Mouse (Mus musculus): ENCODE data around the gene Pop7. TPM values are rescaled to one million over a fixed set of nuclear protein-coding genes. Genes with fewer than 3 reads are reported as not detected.

Gene Pop7
- polyA plus RNA-seq, 1 experiment, result 70.0 TPM

- Histone ChIP-seq H3K4me3 (replicated peaks) (no peak overlapping the region), H3K27me3 (replicated peaks) (peaks cover 56% of the 10 kb centered on the region), H3K4me1 (no peaks in the 10 kb centered on the region), H3K9me3 (no peaks in the 10 kb centered on the region), H3K36me3 (replicated peaks; ENCODE audit: low read length) (no peaks in the 10 kb centered on the region)
- TF ChIP-seq FLI1 (IDR thresholded peaks at IDR 0.05; ENCODE audit: low read length), result no peak
- no peak for TF ChIP-seq GATA1 (IDR thresholded peaks at IDR 0.05; ENCODE audit: borderline replicate concordance, low read length)
Observed at GRCm38 (mm10) chr5:137481138-137481537, 21.2 kb downstream of the Pop7 start.

- Histone ChIP-seq H3K36me3 (replicated peaks; ENCODE audit: low read length) (no peaks in the 10 kb centered on the region), H3K4me1 (no peaks in the 10 kb centered on the region), H3K27me3 (replicated peaks) (peaks cover 49% of the 10 kb centered on the region), H3K9me3 (no peaks in the 10 kb centered on the region), H3K4me3 (replicated peaks) (no peak within 1 kb of the TSS)
- TF ChIP-seq FLI1 (IDR thresholded peaks at IDR 0.05; ENCODE audit: low read length), result no peak
- TF ChIP-seq GATA1 (IDR thresholded peaks at IDR 0.05; ENCODE audit: borderline replicate concordance, low read length), result no peak
Observed at GRCm38 (mm10) chr5:137476964-137477363, 25.4 kb downstream of the Pop7 start, which contains the start of gene Zan. Gene Zan, minus strand, starts transcription at chr5:137477064.

- no peaks in the 10 kb centered on the region for H3K9me3 ChIP-seq
- peaks cover 58% of the 10 kb centered on the region for H3K27me3 ChIP-seq (replicated peaks)
- TF ChIP-seq FLI1 (IDR thresholded peaks at IDR 0.05; ENCODE audit: low read length), result no peak
- no peak for TF ChIP-seq GATA1 (IDR thresholded peaks at IDR 0.05; ENCODE audit: borderline replicate concordance, low read length)
- no peaks in the 10 kb centered on the region for H3K36me3 ChIP-seq (replicated peaks; ENCODE audit: low read length)
- no peak overlapping the region for H3K4me3 ChIP-seq (replicated peaks)
- peaks cover 6% of the 10 kb centered on the region; the same call in 1 of the 2 replicates for H3K4me1 ChIP-seq
Observed at GRCm38 (mm10) chr5:137474351-137474750, 28.0 kb downstream of the Pop7 start.

- H3K4me1 ChIP-seq, result peaks cover 6% of the 10 kb centered on the region; the same call in 1 of the 2 replicates
Observed at GRCm38 (mm10) chr5:137472252-137472904, 29.9 kb downstream of the Pop7 start.

GRCm38 (mm10) chr5:137466946-137467345, 35.4 kb downstream of the Pop7 start:
- TF ChIP-seq FLI1 (IDR thresholded peaks at IDR 0.05; ENCODE audit: low read length), result no peak
- TF ChIP-seq GATA1 (IDR thresholded peaks at IDR 0.05; ENCODE audit: borderline replicate concordance, low read length), result no peak
- Histone ChIP-seq H3K4me1 (peaks cover 6% of the 10 kb centered on the region; the same call in 1 of the 2 replicates), H3K27me3 (replicated peaks) (peaks cover 47% of the 10 kb centered on the region), H3K36me3 (replicated peaks; ENCODE audit: low read length) (no peaks in the 10 kb centered on the region), H3K4me3 (replicated peaks) (no peak overlapping the region), H3K9me3 (peaks cover 10% of the 10 kb centered on the region)

More at GRCm38 (mm10) chr5:137472252-137472904, 29.9 kb downstream of the Pop7 start:
- TF ChIP-seq GATA1 (IDR thresholded peaks at IDR 0.05; ENCODE audit: borderline replicate concordance, low read length) (no peak), FLI1 (IDR thresholded peaks at IDR 0.05; ENCODE audit: low read length) (no peak)
- Histone ChIP-seq H3K9me3 (no peaks in the 10 kb centered on the region), H3K4me3 (replicated peaks) (no peak overlapping the region), H3K27me3 (replicated peaks) (peaks cover 59% of the 10 kb centered on the region), H3K36me3 (replicated peaks; ENCODE audit: low read length) (no peaks in the 10 kb centered on the region)

- peaks cover 10% of the 10 kb centered on the region for H3K9me3 ChIP-seq
- no peaks in the 10 kb centered on the region for H3K36me3 ChIP-seq (replicated peaks; ENCODE audit: low read length)
- TF ChIP-seq GATA1 (IDR thresholded peaks at IDR 0.05; ENCODE audit: borderline replicate concordance, low read length), result no peak
- TF ChIP-seq FLI1 (IDR thresholded peaks at IDR 0.05; ENCODE audit: low read length), result no peak
- H3K4me1 ChIP-seq, result no peaks in the 10 kb centered on the region
- no peak overlapping the region for H3K4me3 ChIP-seq (replicated peaks)
- peaks cover 40% of the 10 kb centered on the region for H3K27me3 ChIP-seq (replicated peaks)
Observed at GRCm38 (mm10) chr5:137465049-137465448, 37.3 kb downstream of the Pop7 start.

GRCm38 (mm10) chr5:137455866-137456591, 46.3 kb downstream of the Pop7 start:
- H3K4me1 ChIP-seq, result no peaks in the 10 kb centered on the region
- H3K27me3 ChIP-seq (replicated peaks), result peaks cover 38% of the 10 kb centered on the region
- H3K36me3 ChIP-seq (replicated peaks; ENCODE audit: low read length), result no peaks in the 10 kb centered on the region
- TF ChIP-seq FLI1 (IDR thresholded peaks at IDR 0.05; ENCODE audit: low read length), result no peak
- H3K4me3 ChIP-seq (replicated peaks), result no peak overlapping the region
- H3K9me3 ChIP-seq, result 0 out of 2 replicates have a peak, but pooled peaks cover 3% of the 10 kb centered on the region

- no peak overlapping the region for H3K4me3 ChIP-seq (replicated peaks)
- no peaks in the 10 kb centered on the region for H3K4me1 ChIP-seq
- no peaks in the 10 kb centered on the region for H3K36me3 ChIP-seq (replicated peaks; ENCODE audit: low read length)
- H3K9me3 ChIP-seq, result 0 out of 2 replicates have a peak, but pooled peaks cover 3% of the 10 kb centered on the region
- TF ChIP-seq FLI1 (IDR thresholded peaks at IDR 0.05; ENCODE audit: low read length) (no peak), GATA1 (IDR thresholded peaks at IDR 0.05; ENCODE audit: borderline replicate concordance, low read length) (no peak)
- peaks cover 39% of the 10 kb centered on the region for H3K27me3 ChIP-seq (replicated peaks)
Observed at GRCm38 (mm10) chr5:137455206-137455605, 47.1 kb downstream of the Pop7 start.

Other genes with a start within 250 kb of the Pop7 start
- gene Ache, start 215.0 kb downstream of the Pop7 start, polyA plus RNA-seq (2012; ENCODE audit: insufficient read depth, low replicate concordance), result 206 and 642 TPM in 2 replicates
- 278 and 294 TPM in 2 replicates for gene Ufsp1, start 207.9 kb downstream of the Pop7 start, polyA plus RNA-seq (2012; ENCODE audit: insufficient read depth, low replicate concordance)
- 163 and 271 TPM in 2 replicates for gene Srrt, start 194.8 kb downstream of the Pop7 start, polyA plus RNA-seq (2012; ENCODE audit: insufficient read depth, low replicate concordance)
- 35.0 and 68.0 TPM in 2 replicates for gene Trip6, start 188.1 kb downstream of the Pop7 start, polyA plus RNA-seq (2012; ENCODE audit: insufficient read depth, low replicate concordance)
- 2.5 and 6.4 TPM in 2 replicates for gene Slc12a9, start 168.9 kb downstream of the Pop7 start, polyA plus RNA-seq (2012; ENCODE audit: insufficient read depth, low replicate concordance)
- gene Ephb4, start 152.4 kb downstream of the Pop7 start, polyA plus RNA-seq (2012; ENCODE audit: insufficient read depth, low replicate concordance), result not detected in 2 replicates
- not detected in 2 replicates for gene Zan, start 25.5 kb downstream of the Pop7 start, polyA plus RNA-seq (2012; ENCODE audit: insufficient read depth, low replicate concordance)
- 13.2 and 15.3 TPM in 2 replicates for gene Gigyf1, start 16.0 kb upstream of the Pop7 start, polyA plus RNA-seq (2012; ENCODE audit: insufficient read depth, low replicate concordance)
- not detected in 2 replicates for gene Epo, start 30.7 kb upstream of the Pop7 start, polyA plus RNA-seq (2012; ENCODE audit: insufficient read depth, low replicate concordance)
- 332 and 439 TPM in 2 replicates for gene Gnb2, start 31.0 kb upstream of the Pop7 start, polyA plus RNA-seq (2012; ENCODE audit: insufficient read depth, low replicate concordance)
- not detected in 2 replicates for gene Actl6b, start 51.0 kb upstream of the Pop7 start, polyA plus RNA-seq (2012; ENCODE audit: insufficient read depth, low replicate concordance)
- gene Tfr2, start 67.3 kb upstream of the Pop7 start, polyA plus RNA-seq (2012; ENCODE audit: insufficient read depth, low replicate concordance), result 1.7 and 5.8 TPM in 2 replicates
- 459 and 906 TPM in 2 replicates for gene Mospd3, start 98.5 kb upstream of the Pop7 start, polyA plus RNA-seq (2012; ENCODE audit: insufficient read depth, low replicate concordance)
- gene Pcolce, start 111.3 kb upstream of the Pop7 start, polyA plus RNA-seq (2012; ENCODE audit: insufficient read depth, low replicate concordance), result 0.09 and 0.87 TPM in 2 replicates
- gene Fbxo24, start 126.5 kb upstream of the Pop7 start, polyA plus RNA-seq (2012; ENCODE audit: insufficient read depth, low replicate concordance), result 0.15 TPM in 1 of 2 replicates, not detected in the other
- 138 and 187 TPM in 2 replicates for gene Lrch4, start 126.6 kb upstream of the Pop7 start, polyA plus RNA-seq (2012; ENCODE audit: insufficient read depth, low replicate concordance)
- 5.6 and 30.5 TPM in 2 replicates for gene Gm20605, start 126.7 kb upstream of the Pop7 start, polyA plus RNA-seq (2012; ENCODE audit: insufficient read depth, low replicate concordance)
- gene Sap25, start 138.8 kb upstream of the Pop7 start, polyA plus RNA-seq (2012; ENCODE audit: insufficient read depth, low replicate concordance), result 62.2 and 72.5 TPM in 2 replicates
- gene Irs3, start 143.2 kb upstream of the Pop7 start, polyA plus RNA-seq (2012; ENCODE audit: insufficient read depth, low replicate concordance), result 0.95 TPM in 1 of 2 replicates, not detected in the other
- 58.4 and 131 TPM in 2 replicates for gene Agfg2, start 182.2 kb upstream of the Pop7 start, polyA plus RNA-seq (2012; ENCODE audit: insufficient read depth, low replicate concordance)
- gene Nyap1, start 239.1 kb upstream of the Pop7 start, polyA plus RNA-seq (2012; ENCODE audit: insufficient read depth, low replicate concordance), result 5.9 and 8.4 TPM in 2 replicates
- 582 and 1,005 TPM in 2 replicates for gene Tsc22d4, start 243.2 kb upstream of the Pop7 start, polyA plus RNA-seq (2012; ENCODE audit: insufficient read depth, low replicate concordance)